ENCODE assay signal across 1 mouse cellular context in the genomic region with DNA sequence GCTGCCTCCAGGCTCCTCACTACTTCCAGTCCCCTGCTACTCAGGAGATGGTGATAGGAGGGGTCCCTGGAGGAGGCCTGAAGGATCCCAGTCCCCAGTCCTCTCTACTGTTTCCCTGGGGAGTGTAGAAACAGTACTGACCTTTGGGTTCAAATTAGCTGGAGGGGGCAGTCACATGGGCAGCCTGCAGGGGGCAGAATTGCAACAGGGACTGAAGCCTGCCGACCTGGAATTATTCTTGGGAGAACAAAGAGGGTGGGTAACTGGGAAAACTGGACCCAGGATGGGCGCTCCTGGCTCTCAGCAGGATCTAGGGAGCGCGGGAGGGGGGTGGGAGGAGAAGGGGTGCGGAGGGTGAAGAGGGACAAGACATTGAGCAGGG.
TF ChIP-seq lines count a peak whose summit lies in the region.

No protein-coding gene starts in this region.

TF ChIP-seq in CH12.LX, 34 proteins besides CTCF, POLR2A, EP300 and RAD21:
- peak; percentile 44 for TF ChIP-seq SMC3 (IDR thresholded peaks at IDR 0.05; ENCODE audit: low read depth, low read length)
- no peak for TF ChIP-seq PAX5 (IDR thresholded peaks at IDR 0.05; ENCODE audit: low read length)
- TF ChIP-seq HCFC1 (IDR thresholded peaks at IDR 0.05; ENCODE audit: low read depth, low read length) = no peak
